Mouse (Mus musculus): ENCODE data around the gene Sqor.

Gene Sqor

DNA sequence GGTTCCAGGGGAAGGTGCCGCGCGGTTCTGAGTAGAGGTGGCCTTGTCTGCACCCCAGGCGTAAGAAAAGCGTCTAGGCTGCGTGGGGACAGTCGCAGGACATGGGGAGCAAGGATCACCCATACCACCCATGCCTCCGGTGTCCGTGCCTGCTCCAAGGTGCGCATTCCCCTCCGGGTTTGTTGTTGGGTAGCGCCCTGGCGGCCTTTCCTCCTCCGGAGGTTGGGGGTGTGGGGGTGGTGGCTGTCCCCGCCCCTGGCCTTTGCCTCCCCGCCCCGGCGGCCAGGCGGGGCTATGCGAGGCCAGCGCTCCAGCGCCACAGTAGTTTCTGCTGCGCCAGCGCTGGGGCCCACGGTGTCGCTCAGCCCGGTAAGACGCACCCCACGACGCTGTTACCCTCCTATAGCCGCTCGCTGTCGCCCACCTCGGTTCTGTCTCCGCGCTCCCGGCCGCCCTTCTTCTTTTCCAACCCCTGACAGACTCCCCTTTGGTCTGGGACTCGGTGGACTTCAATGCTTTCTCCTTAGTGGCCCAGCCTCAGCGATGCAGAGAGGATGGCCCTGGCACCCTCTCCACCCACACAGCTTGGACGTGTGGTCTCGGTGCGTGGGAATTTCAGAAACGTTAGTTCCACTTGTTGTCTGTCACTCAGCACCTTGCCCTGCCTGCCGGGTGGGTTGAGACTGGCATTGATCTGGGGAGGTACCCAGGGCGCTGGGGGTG is at the start of gene Sqor:
TSS of gene Sqor (plus strand) at position 167 of the 723 bp plus-strand sequence.
- peak; percentile 56 for DNase-seq (ENCODE audit: low read depth, low spot score)

DNA sequence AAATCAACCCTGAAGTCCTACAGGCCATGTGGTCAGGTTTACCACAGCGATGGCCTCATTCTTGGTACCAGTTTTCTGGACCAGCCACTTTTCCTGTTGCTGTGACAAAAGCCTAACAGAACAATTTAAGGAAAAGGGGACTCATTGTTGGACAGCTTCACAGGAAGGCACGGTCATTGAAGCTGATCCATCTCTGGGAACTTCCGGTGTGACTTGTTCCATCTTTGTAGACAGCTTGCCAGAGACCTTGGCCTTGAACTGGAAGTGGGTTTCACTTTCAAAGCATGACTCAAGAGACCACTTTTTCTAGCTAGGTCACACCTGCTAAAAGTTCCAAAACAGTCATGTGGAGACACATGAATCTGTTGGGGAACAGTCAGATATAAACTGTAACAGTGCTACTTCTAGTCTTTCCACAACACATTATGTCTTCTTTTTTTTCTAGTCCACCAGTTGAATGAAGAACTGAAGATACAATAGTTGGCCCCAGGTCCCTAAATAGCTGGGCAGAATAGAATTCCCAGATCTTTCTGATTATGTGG is 48.7 kb upstream of the Sqor start:
- no peak for DNase-seq (ENCODE audit: low read depth, low spot score)

DNA sequence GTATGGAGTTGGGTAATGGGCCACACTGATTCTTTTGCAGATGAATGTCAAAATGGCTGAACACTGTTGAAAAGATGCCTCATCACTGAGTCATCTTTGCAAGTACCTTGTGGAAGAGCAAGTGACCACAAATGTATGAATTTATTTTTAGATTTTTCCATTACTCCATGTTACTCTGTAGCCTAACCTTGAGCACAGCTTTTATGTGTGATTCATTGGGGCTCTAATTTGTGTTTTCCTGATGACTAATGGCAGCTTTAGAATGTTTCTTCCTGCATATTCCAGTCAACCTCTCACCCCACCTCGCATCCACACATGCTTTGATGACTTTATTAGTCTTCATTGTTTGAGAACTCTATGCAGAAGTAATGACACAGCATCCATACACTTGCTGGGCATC is 45.8 kb upstream of the Sqor start:
- DNase-seq (ENCODE audit: low read depth, low spot score): peak; percentile 97

DNA sequence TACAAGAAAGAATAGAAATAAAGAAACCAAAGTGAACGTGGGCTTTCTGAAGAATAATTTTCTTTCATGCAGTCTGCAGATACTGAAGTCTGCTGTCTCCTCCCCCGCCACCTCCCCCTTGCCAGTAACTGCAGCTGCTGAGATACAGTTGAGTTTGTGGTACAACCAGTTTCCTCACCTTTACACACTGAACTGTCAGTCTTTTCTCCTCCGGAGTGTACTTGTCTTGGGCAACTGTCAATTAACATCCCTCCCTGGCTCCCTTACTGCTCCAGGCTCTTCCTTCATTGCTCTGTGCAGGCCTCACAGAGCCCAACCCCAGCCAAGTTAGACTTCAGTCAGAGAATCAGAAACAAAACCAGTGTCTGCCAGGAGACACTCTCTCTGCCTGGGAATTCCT is 44.5 kb upstream of the Sqor start:
- DNase-seq (ENCODE audit: low read depth, low spot score): no peak

DNA sequence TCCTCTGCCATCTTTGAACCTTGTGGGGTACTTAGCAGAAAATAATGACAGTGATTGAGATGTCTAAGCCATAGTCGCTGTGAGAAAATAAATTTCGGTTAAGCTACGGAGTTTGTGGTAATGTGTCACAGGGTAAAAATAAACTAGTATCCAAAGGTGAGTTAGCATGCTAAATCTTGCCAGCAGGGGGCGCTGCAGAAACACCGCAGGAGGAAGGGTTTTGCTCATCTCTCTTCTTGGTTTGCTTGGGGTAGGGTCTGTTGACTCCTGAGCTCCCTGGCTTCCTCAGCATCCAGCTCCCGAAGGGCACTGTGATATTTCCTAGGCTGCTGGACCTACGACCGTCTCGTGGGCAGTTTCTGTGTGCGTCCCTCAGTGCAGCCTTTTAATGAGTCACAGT is 39.4 kb upstream of the Sqor start:
- no peak for DNase-seq (ENCODE audit: low read depth, low spot score)

DNA sequence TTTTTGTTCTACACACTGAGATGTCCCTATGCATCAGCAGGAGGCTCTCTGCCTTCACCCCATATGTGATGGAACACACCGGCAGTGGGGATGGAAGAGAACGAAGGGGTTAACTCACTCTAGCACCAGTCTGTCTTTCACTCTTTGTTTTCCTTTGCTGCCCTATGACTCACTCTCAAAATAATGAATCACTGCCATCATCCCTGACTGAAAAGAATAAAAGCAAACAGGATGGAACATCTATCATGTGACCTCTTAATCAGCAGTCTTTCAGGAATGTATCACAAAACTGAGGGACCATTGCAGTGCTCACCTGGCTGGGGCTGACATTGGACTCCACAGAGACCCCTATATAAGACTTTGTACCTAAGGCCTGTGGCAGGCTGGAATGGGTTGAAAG is 33.6 kb upstream of the Sqor start:
- peak; percentile 93 for DNase-seq (ENCODE audit: low read depth, low spot score)

DNA sequence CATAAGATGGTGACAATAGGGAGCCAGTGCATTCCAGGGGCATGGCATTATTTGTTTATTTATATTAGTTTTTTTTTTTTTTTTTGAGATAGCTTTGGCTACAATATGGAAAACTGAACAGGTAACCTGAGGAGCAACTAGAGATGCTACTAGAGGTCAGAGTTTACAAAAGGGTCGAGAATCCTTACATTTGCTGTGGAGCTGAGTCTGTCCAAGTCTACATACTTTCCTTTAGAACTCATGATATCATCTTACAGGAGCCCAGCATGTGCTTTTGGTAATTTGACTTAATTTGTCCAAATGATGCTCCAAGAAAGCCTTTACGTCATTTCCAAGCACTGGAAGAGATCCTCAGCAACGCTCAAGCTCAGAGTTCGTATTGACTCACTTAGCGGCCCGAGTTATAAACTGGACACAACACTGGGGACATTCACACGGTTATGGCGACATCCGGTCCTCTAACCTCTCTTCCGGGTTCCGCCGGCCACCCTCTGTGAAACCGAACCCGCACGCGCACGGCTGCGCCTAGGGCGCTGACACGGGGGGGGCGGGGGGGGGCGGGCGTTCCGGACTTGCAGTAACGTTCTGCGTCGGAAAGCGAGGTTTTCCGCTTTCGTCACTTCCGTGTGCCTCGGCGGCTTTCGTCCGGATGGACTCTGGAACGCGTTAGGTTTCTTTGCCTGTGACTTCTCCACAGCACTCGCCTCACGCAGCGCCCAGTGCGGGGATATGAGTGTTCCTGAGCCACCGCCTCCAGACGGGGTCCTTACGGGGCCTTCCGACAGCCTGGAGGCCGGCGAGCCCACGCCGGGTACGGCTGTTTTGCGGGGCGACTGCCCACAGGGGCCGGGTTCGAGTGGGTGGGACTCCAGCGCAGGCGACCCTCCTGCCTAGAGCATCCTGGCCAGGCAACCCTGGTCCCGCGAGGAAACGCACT is 26.9 kb upstream of the Sqor start, which contains the start of gene Bloc1s6:
TSS of gene Bloc1s6 (plus strand) at position 610 of the 937 bp plus-strand sequence.
- DNase-seq (ENCODE audit: low read depth, low spot score): peak; percentile 98

DNA sequence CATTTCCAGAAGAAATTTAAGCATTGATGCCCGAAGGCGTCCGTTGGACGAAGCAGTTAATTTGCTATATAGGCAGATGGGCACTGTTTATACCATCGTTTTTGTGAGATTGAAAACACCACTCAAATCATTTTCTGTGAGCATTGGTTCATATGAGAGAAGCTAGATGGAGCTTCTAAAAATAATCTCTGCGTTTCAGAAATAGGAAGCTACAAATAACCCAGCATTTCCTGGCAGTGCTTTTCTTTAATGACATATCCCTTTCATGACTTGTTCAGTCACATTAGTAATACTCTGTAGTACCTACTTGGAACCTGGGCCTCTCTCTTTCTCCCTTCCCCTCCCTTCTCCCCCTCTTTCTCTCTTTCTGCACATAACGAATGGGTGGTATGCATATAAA is 26.0 kb upstream of the Sqor start:
- DNase-seq (ENCODE audit: low read depth, low spot score): peak; percentile 52

DNA sequence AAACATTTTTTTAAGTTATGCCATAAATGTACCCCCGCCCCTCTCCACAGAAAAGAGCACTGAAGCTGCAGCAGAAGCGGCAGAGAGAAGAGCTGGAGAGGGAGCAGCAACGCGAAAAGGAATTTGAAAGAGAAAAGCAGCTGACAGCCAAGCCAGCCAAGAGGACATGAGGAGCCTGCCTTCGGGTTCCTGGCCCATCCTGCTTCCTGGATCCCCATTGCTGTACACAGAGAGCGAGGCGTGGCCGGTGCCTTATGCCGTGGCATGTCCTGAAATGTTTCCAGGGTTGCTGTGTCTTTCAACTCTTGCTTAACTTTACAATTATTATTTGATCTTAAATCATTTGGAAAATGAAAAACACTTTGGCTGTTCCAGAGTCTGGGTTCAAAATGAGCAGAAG is 18.6 kb upstream of the Sqor start:
- no peak for DNase-seq (ENCODE audit: low read depth, low spot score)

DNA sequence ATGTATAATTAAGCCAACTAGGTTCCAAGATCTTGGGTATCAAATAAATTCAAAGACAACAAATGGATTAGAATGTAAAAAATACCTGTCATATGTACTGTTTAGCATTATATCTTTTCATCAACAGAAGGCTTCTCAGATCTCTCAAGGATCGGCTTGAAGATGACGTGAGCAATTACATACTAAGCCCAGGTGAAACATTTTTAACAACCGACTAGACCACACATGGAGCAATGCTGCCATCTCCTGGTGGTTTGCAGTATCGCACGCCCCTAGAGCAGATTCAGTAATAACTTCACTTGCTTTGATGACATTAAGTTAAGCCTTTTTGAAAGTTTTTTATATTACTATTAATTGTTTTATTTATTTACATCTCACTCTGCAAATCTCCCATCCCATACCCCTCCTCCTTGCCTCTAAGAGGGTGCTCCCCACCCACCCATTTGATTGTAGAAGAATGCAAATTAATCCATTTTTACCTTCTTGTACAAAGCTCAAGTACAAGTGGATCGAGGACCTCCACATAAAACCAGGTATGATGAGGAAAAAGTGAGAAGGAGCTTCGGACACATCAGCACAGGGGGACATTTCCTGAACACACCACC is 11.2 kb upstream of the Sqor start:
- DNase-seq (ENCODE audit: low read depth, low spot score): peak; percentile 82

DNA sequence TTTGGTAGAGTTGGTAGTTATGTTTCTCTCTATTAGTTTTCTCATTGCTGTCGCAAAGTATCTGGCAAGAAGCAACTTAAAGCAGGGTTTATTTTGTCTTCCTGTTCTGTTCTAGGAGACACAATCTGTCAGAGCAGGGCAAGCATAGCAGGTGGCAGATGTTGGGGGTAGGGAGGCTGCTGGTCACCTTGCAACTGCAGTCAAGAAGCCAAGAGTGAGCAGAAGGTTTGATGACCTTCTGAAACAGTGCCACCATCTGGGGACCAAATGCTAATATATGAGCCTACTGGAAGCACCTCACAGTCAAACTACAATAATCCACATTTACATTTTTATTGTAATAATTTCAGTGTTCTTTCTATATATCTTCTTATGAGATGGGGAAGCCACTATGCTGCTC is 5.2 kb upstream of the Sqor start:
- DNase-seq (ENCODE audit: low read depth, low spot score): no peak

DNA sequence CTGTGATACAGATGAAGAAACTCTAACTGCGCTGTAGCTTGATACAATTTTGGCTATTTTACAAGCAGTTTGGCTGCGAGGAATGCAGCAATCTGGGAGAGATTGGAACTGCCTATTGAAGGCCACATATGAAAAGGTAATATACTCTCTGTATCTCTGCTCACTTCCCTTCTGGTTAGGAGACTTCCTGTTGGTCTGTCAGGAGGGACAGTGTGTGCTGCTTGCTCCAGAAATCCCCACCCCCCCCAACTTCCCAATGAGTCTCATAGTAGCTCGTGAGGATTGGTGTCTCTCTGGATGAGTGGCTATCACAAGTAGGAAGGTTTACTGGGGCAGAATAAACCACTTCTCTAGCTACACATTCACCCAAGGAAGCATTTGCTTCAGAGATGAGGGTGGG is 2.0 kb upstream of the Sqor start:
- DNase-seq (ENCODE audit: low read depth, low spot score): no peak

DNA sequence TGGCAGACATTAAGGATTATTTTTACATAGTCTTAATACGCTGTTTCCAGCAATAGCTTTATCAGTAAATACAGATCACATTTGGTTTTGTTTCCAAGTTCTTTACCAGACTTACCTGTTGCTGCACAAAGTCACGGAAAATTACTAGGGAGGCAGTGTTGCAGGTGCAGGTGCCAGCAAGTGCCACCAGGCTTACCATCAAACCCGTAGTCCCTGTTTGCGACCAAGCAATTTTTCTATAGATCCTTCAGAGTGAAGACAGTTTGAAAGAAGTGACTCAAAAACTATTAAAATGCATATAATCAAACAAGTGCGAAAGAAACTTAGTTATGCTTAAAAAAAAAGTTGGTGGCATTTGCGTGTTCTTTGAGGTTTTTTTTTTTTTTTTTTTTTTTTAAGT is 511 bp upstream of the Sqor start:
- peak; percentile 37 for DNase-seq (ENCODE audit: low read depth, low spot score)

DNA sequence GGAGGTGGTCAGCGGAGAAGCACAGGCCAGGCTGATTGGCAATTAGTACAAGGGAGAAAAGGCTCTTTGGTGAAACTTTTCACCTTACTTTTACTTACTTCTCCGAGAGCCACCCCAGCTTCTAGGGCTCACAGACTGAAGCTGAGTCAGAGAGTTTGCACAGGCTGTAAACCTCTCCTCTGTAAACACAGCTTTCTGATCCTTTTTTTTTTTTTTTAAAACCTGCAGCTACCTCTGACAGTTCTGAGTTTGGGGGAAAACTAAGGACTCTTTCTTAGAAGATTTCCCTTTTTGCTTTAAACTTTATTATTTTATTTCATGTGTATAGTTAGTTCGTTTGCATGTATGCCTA is 733 bp downstream of the Sqor start:
- peak; percentile 25 for DNase-seq (ENCODE audit: low read depth, low spot score)

DNA sequence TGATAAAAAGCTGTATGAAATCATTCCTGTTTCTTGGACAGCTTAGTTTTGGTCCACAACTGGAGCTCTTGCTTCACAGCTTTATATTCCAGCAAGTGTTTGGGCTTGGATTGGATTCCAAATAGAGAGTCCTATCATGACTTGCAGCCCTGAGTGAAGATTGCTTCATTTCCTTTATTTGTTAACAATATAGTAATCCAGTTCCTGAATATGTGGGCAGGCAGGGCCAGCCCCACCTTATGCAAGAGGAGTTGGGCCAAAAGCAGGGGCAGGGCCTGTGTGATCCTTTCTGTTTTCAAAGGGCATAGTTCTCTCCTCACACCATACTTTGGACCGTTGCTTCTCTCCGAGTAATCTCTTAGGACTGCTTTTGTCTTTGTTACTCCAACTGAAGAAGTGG is 6.0 kb downstream of the Sqor start:
- no peak for DNase-seq (ENCODE audit: low read depth, low spot score)

DNA sequence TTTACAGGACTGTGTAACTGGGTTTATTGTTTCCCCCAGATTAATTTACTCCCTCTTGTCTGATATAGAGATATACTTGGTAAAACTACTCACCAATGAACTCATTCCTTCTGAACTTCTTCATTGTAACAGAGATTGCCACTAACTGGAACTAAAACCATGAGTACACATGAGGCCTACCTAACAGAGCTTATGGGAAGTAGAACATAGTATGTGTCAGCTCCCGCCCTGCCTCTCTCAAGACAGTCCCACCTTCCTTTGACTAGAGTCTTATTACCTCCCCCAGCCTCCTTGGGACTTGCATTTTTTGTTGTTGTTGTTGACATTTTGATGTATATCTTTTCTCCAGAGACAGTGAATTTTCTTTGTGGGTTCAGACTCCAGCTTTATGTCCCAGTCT is 7.9 kb downstream of the Sqor start:
- DNase-seq (ENCODE audit: low read depth, low spot score): no peak

DNA sequence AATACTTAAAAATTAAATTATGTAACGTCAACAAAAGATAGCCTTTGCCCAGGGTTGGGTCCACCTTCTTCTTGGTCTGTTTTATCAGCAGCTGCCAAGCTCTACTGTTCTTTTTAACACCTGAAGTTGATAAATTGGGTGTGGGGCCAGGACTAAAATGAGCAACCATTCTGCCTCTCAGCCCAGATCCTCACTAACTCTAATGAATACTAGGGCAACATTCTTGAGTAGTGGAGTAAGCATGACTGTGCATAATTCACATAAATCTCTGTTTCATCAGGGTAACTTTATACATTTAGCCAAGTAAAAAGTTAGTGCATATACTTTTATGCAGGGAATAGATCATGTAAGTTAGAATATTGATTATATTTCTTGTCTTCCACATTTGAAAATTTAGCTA is 10.5 kb downstream of the Sqor start:
- DNase-seq (ENCODE audit: low read depth, low spot score): peak; percentile 64

DNA sequence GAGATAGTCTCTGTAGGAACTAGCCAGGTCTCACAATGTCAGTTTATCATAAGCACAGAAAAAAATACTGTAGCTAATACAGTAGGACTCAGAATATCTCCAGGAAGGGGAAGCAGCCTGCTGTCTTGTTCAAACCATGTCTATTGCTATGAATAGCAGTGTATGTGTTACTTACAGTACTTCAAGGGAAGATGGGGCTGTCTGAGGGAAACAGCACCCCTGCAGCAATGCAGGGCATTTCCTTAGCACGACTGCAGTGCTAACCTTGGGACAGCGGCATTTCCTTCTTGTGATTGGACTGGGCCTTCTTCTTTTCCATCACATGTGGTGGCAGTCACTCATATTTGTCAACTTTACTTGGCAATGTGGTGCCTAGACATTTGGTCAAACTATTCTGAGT is 11.8 kb downstream of the Sqor start:
- no peak for DNase-seq (ENCODE audit: low read depth, low spot score)

DNA sequence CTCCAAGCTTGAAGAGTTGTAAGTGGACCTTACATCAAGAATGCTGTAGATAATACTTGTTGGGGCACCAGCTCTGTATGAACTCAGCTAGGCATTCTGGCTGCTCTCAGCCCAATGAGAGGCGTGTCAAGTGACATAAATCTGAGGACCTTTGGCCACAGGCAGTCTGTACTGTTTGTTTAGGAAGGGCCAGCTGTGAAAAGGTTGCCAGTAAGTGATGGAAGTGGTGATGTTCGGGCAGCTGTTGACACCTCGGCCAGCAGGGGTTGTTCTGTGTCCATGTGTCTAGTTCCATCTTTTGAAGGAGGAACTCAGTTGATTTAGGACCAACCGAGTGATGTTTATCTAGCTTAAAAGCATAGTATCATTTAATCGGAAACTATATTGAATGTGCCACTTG is 14.9 kb downstream of the Sqor start:
- no peak for DNase-seq (ENCODE audit: low read depth, low spot score)

DNA sequence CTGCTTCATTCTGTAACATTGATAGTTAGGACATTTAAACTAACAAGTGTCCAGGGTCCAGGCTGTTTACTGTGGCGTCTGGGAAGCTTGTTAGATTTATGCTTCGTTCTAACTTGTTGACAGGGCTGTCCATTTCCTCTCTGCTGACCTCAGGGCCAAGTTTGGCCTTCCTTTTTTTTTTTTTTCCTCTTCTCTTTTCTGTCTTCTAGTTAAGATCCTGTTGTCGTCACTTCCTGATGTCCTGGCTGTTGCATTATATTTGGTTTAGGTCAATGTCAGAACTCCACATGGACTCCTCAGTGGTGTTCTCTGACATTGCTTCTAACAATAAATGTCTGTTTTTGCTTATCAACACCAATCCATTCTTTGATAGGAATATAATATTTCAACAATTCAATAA is 15.4 kb downstream of the Sqor start:
- no peak for DNase-seq (ENCODE audit: low read depth, low spot score)

DNA sequence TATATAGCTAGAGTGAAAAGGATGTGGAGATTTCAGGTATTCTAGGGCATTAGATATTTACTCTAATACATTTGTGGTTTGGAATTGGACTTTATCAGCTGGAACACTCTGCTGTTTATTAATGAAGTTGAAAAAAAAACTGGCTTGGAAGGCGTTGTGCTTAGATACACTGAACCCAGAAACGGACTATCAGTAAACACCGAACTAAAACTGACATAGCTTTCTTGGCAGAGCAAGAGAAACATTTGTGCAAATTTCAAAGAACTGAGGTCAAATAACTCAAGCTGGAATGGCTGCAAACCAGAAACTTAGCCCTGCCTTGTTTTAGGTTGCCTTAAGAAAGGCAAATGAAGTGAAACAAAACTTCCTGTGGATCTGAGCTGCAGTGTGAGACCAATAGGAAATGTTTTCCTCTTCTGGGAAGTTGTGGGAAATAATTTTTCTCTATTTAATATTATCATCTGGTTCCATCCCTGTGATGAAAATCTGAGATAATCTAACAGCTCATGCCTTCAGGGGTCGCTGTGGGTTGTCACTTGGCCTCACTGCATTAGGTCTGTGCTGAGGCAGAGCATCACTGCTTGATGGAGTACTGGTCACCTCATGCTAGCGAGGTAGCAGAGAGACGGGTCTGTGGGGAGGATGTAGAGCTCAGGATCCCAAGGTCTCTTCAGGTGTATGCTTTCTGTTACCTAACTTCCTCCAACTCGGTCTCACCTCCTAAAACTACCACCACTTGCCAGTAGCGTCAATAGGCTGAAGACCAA is 16.7 kb downstream of the Sqor start:
- DNase-seq (ENCODE audit: low read depth, low spot score): no peak

DNA sequence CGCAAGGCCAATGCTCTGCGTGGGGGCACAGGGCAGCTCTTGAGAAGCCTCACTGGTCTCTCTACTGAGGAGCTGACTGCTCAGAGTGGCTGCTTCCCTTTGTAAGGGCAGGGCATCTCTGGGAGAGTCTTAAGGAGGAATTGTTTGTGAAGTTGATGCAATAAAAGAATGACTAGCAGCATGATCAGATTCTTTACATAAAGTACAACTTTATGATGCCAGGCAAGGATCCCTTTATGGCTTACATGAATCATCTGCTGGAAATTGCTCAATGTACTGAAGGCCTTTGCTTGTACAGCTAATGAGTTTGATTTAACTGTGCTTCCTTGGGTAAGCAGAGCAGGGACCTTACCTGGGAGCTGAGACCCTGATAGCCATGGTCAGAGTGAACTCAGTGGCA is 18.7 kb downstream of the Sqor start:
- peak; percentile 22 for DNase-seq (ENCODE audit: low read depth, low spot score)
